Mouse (Mus musculus) kidney, postnatal 10 days (tissue): Measurements from ENCODE around the gene Olfr1028.

Experiments used
- DNase-seq: peaks from one replicate; pipeline ENCODE4 v3.0.0; 2021; ENCODE audit warnings: mixed read lengths

Olfr1028 gene

DNA sequence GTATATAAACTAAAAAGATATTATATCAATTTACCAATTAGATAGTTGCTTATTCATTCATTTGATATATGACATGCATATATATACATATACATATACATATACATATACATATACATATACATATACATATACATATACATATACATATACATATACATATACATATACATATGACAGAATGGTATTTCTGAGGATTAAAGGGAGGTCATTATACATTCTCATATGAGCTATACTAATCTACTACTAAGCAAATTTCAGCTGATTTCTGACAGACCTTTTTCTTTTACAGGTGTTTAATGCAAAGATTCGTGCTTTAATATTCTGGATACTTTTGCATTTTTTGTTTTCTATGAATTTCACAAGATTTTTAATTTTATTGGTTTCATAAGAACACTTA lies at the start of gene Olfr1028:
Gene Olfr1028, plus strand, starts transcription at position 301 of the 400 bp plus-strand sequence.
- DNase-seq: no peak

DNA sequence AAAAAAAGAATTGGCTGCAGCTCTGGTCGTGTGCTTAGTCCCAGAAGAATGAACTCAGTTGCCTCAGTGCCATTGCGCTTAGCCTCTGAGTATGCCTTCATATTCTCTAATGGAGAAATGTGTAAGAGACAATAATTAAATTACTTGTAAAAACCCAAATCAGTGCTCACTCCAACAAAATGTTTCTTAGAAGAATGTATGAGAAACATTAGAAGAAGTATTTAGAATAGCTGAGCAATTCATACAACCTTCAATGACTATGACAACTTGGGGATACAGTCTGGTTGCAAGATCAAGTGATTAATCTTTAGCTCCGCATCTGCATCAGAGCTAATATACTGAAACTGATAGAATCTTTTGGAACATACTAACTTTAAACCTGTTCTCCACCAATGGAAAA lies 45.3 kb upstream of the Olfr1028 start, which contains the start of gene Olfr1024:
Gene Olfr1024, minus strand, starts transcription at position 101 of the 400 bp plus-strand sequence.
- no peak for DNase-seq

DNA sequence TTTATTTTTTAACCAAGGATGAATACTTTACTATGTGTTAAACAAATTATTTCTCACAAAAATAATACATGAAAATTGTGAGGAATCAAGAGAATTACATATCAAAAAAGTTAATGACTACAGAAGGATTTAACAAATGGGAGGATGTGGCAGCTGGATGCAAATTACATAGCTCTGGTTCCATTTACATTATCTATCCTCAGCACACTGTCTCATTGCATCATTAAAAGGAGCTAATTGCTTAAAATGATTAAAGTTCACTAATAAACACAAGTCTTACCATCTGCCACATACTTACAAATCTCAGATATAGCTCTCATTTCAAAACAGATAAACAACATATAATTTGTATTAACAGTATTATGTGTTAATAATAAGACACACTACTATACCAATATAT lies 37.0 kb upstream of the Olfr1028 start:
- DNase-seq: no peak

DNA sequence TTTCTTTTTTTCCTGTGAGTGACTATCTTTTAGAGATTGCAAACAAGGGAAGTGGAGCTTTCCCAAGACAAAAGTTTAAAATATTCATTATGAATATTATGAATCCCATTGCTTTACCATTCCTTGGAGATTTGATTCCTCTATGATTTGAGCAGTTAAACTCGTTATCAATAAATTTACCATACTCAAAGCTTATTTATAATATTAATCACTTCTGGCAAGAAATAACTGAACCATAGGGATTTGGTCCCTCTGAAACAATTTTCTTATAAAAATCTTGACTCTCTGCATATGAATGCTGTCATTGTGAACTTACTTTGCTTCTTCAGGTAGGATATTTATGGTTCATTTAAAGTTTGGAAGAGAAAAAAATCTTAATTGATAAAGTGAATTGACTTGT lies 35.3 kb upstream of the Olfr1028 start, which contains the start of gene Olfr1025-ps1:
Gene Olfr1025-ps1, plus strand, starts transcription at position 301 of the 400 bp plus-strand sequence.
- DNase-seq: no peak

DNA sequence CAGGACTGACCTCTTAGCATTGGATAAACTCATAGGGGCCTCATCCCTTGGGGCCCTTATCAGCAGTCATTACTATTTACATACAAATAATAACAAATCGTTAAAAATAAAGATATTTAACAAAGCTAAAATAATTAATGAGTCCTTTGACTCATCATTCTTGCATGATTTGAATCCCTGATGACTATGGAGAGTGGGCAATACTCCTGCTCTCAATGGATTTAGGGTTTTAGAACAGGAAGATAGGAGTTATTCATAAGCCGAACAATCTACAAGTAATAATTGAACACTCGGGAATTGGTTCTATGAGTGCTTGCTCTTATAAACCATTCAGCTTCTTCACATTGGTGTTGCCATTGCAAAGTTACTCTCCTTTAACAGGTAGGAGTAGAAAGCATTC lies 29.0 kb upstream of the Olfr1028 start, which contains the start of gene Olfr1026:
Gene Olfr1026, plus strand, starts transcription at position 301 of the 400 bp plus-strand sequence.
- DNase-seq: no peak

DNA sequence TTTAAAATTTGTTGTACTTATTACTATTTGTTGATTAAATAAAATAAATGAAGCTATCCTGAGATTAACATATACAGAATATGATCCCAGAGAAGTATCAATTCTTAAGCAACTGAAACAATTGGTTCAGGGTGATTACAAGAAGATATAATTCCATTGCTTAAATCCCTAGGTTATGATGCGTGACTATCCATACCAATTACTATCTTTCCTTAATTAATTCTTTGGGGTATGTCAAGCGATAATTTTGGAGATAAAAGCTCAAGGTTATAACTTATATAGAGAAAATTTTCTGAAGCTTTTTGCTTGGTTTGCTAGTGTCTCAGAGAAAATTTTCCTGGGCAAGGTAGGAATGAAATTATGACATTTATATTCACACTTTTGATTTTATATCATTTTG lies 23.4 kb downstream of the Olfr1028 start, which contains the start of gene Olfr1029:
Gene Olfr1029, plus strand, starts transcription at position 301 of the 400 bp plus-strand sequence.
- DNase-seq: no peak

DNA sequence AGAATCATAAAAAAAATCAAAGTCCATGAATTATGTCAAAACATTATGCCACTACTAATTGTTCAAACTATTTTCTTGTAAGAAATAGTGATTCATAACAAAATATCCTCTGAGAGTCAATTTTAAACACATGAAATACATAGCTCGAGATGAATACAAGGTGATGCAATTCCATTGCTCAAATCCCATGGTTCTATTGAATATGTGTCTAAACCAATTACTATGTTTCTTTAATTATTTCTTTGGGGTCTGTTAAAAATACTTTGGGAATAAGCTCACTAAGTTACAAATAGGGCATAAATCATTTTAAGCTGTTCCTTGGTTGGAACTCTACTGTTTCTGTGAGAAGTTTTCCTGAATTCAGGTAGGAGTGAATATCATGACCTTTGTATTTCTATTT lies 28.7 kb downstream of the Olfr1028 start, which contains the start of gene Olfr1030:
Gene Olfr1030, plus strand, starts transcription at position 301 of the 400 bp plus-strand sequence.
- DNase-seq: no peak

DNA sequence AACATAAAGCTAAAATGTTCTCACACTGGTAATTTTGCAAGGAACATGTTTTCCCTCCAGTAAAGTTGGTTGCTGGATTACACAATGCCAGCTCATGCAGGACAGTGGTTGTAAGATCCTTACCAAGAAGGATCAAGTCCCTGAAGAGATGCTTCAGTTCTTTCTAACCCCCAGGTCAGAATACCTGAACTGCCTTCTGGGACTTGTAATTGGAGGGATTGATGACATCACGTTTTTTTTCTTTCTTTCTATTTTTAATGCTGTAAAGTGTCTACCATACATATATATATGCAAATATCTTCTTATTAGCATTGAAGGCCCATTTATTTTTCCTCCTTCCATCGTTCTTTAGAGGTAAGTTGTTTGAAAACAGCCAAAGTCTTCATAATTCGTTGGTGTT lies 39.8 kb downstream of the Olfr1028 start, which contains the start of gene Olfr1031:
Gene Olfr1031, plus strand, starts transcription at position 301 of the 400 bp plus-strand sequence.
- DNase-seq: no peak
